Mouse (Mus musculus) ovary, postnatal 14 days (tissue): Measurements from ENCODE around the gene Spata3.
"Not testable (repeated sequence)": the region's sequence is repeated elsewhere in the genome, so short reads cannot be mapped to it uniquely, and the experiment has no call there.

Source experiments
- DNase-seq: peaks from one replicate; pipeline ENCODE4 v3.0.0; 2022; ENCODE audit warnings: low spot score

The Spata3 gene

GRCm38 (mm10) chr1:86016516-86016915 lies at the start of gene Spata3:
Gene Spata3 (plus strand): TSS chr1:86016816.
- no peak for DNase-seq

GRCm38 (mm10) chr1:85969081-85969480 lies 47.5 kb upstream of the Spata3 start:
- DNase-seq: no peak

GRCm38 (mm10) chr1:85969519-85969918 lies 47.1 kb upstream of the Spata3 start:
- DNase-seq: no peak

GRCm38 (mm10) chr1:85971070-85971469 lies 45.5 kb upstream of the Spata3 start:
- no peak for DNase-seq

- no peak for DNase-seq
These were observed 44.3 kb upstream of the Spata3 start for GRCm38 (mm10) chr1:85972341-85972740.

- no peak for DNase-seq
These were observed 43.1 kb upstream of the Spata3 start for GRCm38 (mm10) chr1:85973468-85973877.

GRCm38 (mm10) chr1:85977709-85978108 lies 38.9 kb upstream of the Spata3 start:
- DNase-seq: no peak

GRCm38 (mm10) chr1:85981738-85982357 lies 34.8 kb upstream of the Spata3 start:
- DNase-seq: no peak

- no peak for DNase-seq
These were observed 30.8 kb upstream of the Spata3 start for GRCm38 (mm10) chr1:85985784-85986183.

- DNase-seq: no peak
These were observed 28.3 kb upstream of the Spata3 start for GRCm38 (mm10) chr1:85988351-85988750.

- not testable (repeated sequence) for DNase-seq
These were observed 27.7 kb upstream of the Spata3 start for GRCm38 (mm10) chr1:85988882-85989281.

GRCm38 (mm10) chr1:85992175-85992574 lies 24.4 kb upstream of the Spata3 start:
- no peak for DNase-seq

GRCm38 (mm10) chr1:85993541-85993940 lies 23.1 kb upstream of the Spata3 start:
- DNase-seq: no peak

GRCm38 (mm10) chr1:85997221-85997620 lies 19.4 kb upstream of the Spata3 start:
- no peak for DNase-seq

GRCm38 (mm10) chr1:85998012-85998411 lies 18.6 kb upstream of the Spata3 start:
- no peak for DNase-seq

- no peak for DNase-seq
These were observed 16.6 kb upstream of the Spata3 start for GRCm38 (mm10) chr1:85999853-86000570.

- no peak for DNase-seq
These were observed 11.1 kb upstream of the Spata3 start for GRCm38 (mm10) chr1:86005540-86005939.

GRCm38 (mm10) chr1:86006040-86006439 lies 10.6 kb upstream of the Spata3 start:
- no peak for DNase-seq

GRCm38 (mm10) chr1:86007778-86008177 lies 8.8 kb upstream of the Spata3 start:
- DNase-seq: peak; percentile 90

- not testable (repeated sequence) for DNase-seq
These were observed 858 bp upstream of the Spata3 start for GRCm38 (mm10) chr1:86015758-86016157.

GRCm38 (mm10) chr1:86018235-86019055 lies 1.8 kb downstream of the Spata3 start:
- DNase-seq: peak; percentile 34

- no peak for DNase-seq
These were observed 4.9 kb downstream of the Spata3 start for GRCm38 (mm10) chr1:86021365-86021989.
